In genomic region chr14:10567771-10568170, GRCm38 (mm10) we compare ENCODE assay signal across 23 mouse cellular contexts.
DNase-seq lines count a peak whose midpoint lies in the region; ATAC-seq and TF ChIP-seq lines count a peak whose summit lies in the region.
"Had no signal": no experiment of that assay in that cellular context is flagged by ENCODE, and none has a peak within 500 bp of the region (broad histone marks: within the 10 kb centered on the region; RNA-seq: fewer than 3 reads in every experiment).

No protein-coding gene starts in this region.

- ATAC-seq in intestine, embryonic 15.5 days: peak; percentile 72
- ATAC-seq in intestine, postnatal 0 days: peak; percentile 64; the same call in 1 of the 2 replicates
- ATAC-seq in hindbrain, embryonic 12.5 days (ENCODE audit: low FRiP score): no peak
- ATAC-seq: activated CD4-positive, CD25-positive, alpha-beta regulatory T cell, adult 4 months; CD4-positive, CD25-positive, alpha-beta regulatory T cell, adult 4 months; forebrain, embryonic 13.5 days; forebrain, embryonic 15.5 days; Patski had no signal

- 48% methylated on average over 2 of the region's 2 CpGs for WGBS in intestine, embryonic 15.5 days
- WGBS in intestine, postnatal 0 days: 29% methylated on average over 2 of the region's 2 CpGs
- 88% methylated on average over 2 of the region's 2 CpGs for WGBS in hindbrain, embryonic 12.5 days

- DNase-seq in yolk sac, embryonic 10.5 days (ENCODE audit: low spot score): peak; percentile 25
- no peak for DNase-seq in kidney, adult 8-10 months
- DNase-seq: adrenal gland, adult 8-10 months; adrenal gland, postnatal 14 days; adrenal gland, postnatal 36 days; B cell, adult 2 months; cerebellum, adult 11-12 months; cerebellum, adult 2 months; cerebellum, adult 9-10 months; cerebellum, postnatal 10 days; cerebellum, postnatal 25 days had no signal

- H3K9ac ChIP-seq in intestine, embryonic 15.5 days: no peak overlapping the region
- H3K9ac ChIP-seq in intestine, postnatal 0 days (ENCODE audit: low read depth, low read length): no peak overlapping the region
- no peak overlapping the region for H3K9ac ChIP-seq in hindbrain, embryonic 12.5 days
- H3K9ac ChIP-seq: embryonic facial prominence, embryonic 12.5 days; forebrain, embryonic 13.5 days; forebrain, embryonic 15.5 days had no signal

- no peak overlapping the region for H3K4me3 ChIP-seq in intestine, embryonic 15.5 days (replicated peaks)
- H3K4me3 ChIP-seq in intestine, postnatal 0 days (ENCODE audit: low read depth, low read length): no peak overlapping the region
- H3K4me3 ChIP-seq in hindbrain, embryonic 12.5 days: no peak overlapping the region
- H3K4me3 ChIP-seq: embryonic facial prominence, embryonic 10.5 days; embryonic facial prominence, embryonic 12.5 days; forebrain, embryonic 13.5 days; forebrain, embryonic 15.5 days had no signal

- H3K9me3 ChIP-seq in intestine, embryonic 15.5 days: no peaks in the 10 kb centered on the region
- H3K9me3 ChIP-seq in intestine, postnatal 0 days (ENCODE audit: control insufficient read depth): no peaks in the 10 kb centered on the region
- H3K9me3 ChIP-seq in hindbrain, embryonic 12.5 days (replicated peaks): no peaks in the 10 kb centered on the region
- H3K9me3 ChIP-seq: embryonic facial prominence, embryonic 10.5 days; embryonic facial prominence, embryonic 12.5 days; forebrain, embryonic 13.5 days; forebrain, embryonic 15.5 days; G1E had no signal

- no peak overlapping the region for H3K27ac ChIP-seq in intestine, embryonic 15.5 days
- H3K27ac ChIP-seq in intestine, postnatal 0 days (ENCODE audit: low read depth, low read length): no peak overlapping the region
- no peak overlapping the region for H3K27ac ChIP-seq in hindbrain, embryonic 12.5 days
- H3K27ac ChIP-seq: embryonic facial prominence, embryonic 10.5 days; embryonic facial prominence, embryonic 12.5 days; forebrain, embryonic 13.5 days; forebrain, embryonic 15.5 days had no signal

- no peak for TF ChIP-seq CTCF in intestine, postnatal 0 days (IDR thresholded peaks at IDR 0.05; ENCODE audit: low read depth)

- no peaks in the 10 kb centered on the region for H3K27me3 ChIP-seq in intestine, embryonic 15.5 days (replicated peaks)
- H3K27me3 ChIP-seq in intestine, postnatal 0 days (replicated peaks; ENCODE audit: control insufficient read depth, insufficient read depth, low read length): no peaks in the 10 kb centered on the region
- H3K27me3 ChIP-seq in hindbrain, embryonic 12.5 days: no peaks in the 10 kb centered on the region
- H3K27me3 ChIP-seq: CH12.LX; embryonic facial prominence, embryonic 12.5 days; forebrain, embryonic 13.5 days; forebrain, embryonic 15.5 days; Patski had no signal

- H3K36me3 ChIP-seq in intestine, embryonic 15.5 days: no peaks in the 10 kb centered on the region
- H3K36me3 ChIP-seq in intestine, postnatal 0 days (ENCODE audit: control insufficient read depth, insufficient read depth): no peaks in the 10 kb centered on the region
- H3K36me3 ChIP-seq in hindbrain, embryonic 12.5 days: no peaks in the 10 kb centered on the region
- H3K36me3 ChIP-seq: embryonic facial prominence, embryonic 10.5 days; embryonic facial prominence, embryonic 12.5 days; forebrain, embryonic 15.5 days; G1E had no signal

- no peak overlapping the region for H3K4me2 ChIP-seq in intestine, embryonic 15.5 days (replicated peaks)
- no peak overlapping the region for H3K4me2 ChIP-seq in intestine, postnatal 0 days (replicated peaks; ENCODE audit: low read depth)
- H3K4me2 ChIP-seq in hindbrain, embryonic 12.5 days (replicated peaks): no peak overlapping the region
- H3K4me2 ChIP-seq: embryonic facial prominence, embryonic 12.5 days; forebrain, embryonic 13.5 days; forebrain, embryonic 15.5 days had no signal

- H3K4me1 ChIP-seq in intestine, embryonic 15.5 days (replicated peaks): no peaks in the 10 kb centered on the region
- no peaks in the 10 kb centered on the region for H3K4me1 ChIP-seq in intestine, postnatal 0 days (replicated peaks; ENCODE audit: control insufficient read depth, insufficient read depth, low read length)
- H3K4me1 ChIP-seq in hindbrain, embryonic 12.5 days: no peaks in the 10 kb centered on the region
- H3K4me1 ChIP-seq: embryonic facial prominence, embryonic 10.5 days; embryonic facial prominence, embryonic 12.5 days; forebrain, embryonic 13.5 days; forebrain, embryonic 15.5 days had no signal
